Mouse (Mus musculus) kidney, postnatal 0 days (tissue): ENCODE data around the gene Uncx. TPM values are rescaled to one million over a fixed set of nuclear protein-coding genes. Genes with fewer than 3 reads are reported as not detected.

Experiments used
- ATAC-seq: fragments of 200-750 bp; cut with Nextera tagmentation; replicated peaks from 2 replicates; pipeline ENCODE4 v1.8.0; 2017; ENCODE audit warnings: low read depth, moderate number of reproducible peaks, moderate TSS enrichment, moderate library complexity; ENCODE audit not compliant: low FRiP score
- DNase-seq: peaks from one replicate; pipeline ENCODE4 v3.0.0-alpha.2; 2016; ENCODE audit warnings: low spot score
- H3K27ac ChIP-seq: fragments of 300-500 bp; sonication (generic); 2 replicates; pipeline ENCODE4 v1.5.1; 2014; ENCODE audit warnings: mild to moderate bottlenecking
- H3K27me3 ChIP-seq: fragments of 300-500 bp; sonication (generic); 2 replicates; pipeline ENCODE4 v1.6.1; 2014; ENCODE audit warnings: low read length, mixed read lengths; ENCODE audit not compliant: insufficient read depth
- H3K36me3 ChIP-seq: fragments of 300-500 bp; sonication (generic); 2 replicates; pipeline ENCODE4 v1.6.1; 2014; ENCODE audit warnings: low read length, mixed read lengths; ENCODE audit not compliant: insufficient read depth
- H3K4me1 ChIP-seq: fragments of 300-500 bp; sonication (generic); replicated peaks from 2 replicates; pipeline ENCODE4 v1.6.1; 2014; ENCODE audit warnings: antibody characterized with exemption, low read length, mixed read lengths; ENCODE audit not compliant: insufficient read depth
- H3K4me2 ChIP-seq: fragments of 300-500 bp; sonication (generic); 2 replicates; pipeline ENCODE4 v1.6.1; 2014; ENCODE audit warnings: mild to moderate bottlenecking, low read length, moderate library complexity, mixed read lengths
- H3K4me3 ChIP-seq: fragments of 300-500 bp; sonication (generic); replicated peaks from 2 replicates; pipeline ENCODE4 v1.5.1; 2014; ENCODE audit warnings: low read depth, low read length
- H3K9ac ChIP-seq: fragments of 300-500 bp; sonication (generic); 2 replicates; pipeline ENCODE4 v1.6.1; 2014; ENCODE audit warnings: low read depth, low read length
- H3K9me3 ChIP-seq: fragments of 300-500 bp; sonication (generic); replicated peaks from 2 replicates; pipeline ENCODE4 v1.6.1; 2016; ENCODE audit warnings: low read length, inconsistent platforms, mixed read lengths
- CTCF ChIP-seq: IDR thresholded peaks from 2 replicates; pipeline ENCODE4 v1.5.1; 2016; ENCODE audit warnings: antibody characterized with exemption, low read depth, mild to moderate bottlenecking, moderate library complexity
- WGBS: fragments of 180-500 bp; shearing (Covaris S2); extraction: QIAGEN DNeasy Blood & Tissue Kit; methylation state at CpG from one replicate; pipeline ENCODE4 v1.1.7; 2014; 5-methylcytosine and 5-hydroxymethylcytosine counted together
- polyA plus RNA-seq: library from polyadenylated mRNA; unstranded; fragments of >200 nt; fragmentation: Nextera tagmentation; extraction: Ambion mirVana; gene quantifications from 2 replicates; pipeline ENCODE4 v1.2.1, GENCODE M21; 2015

Gene Uncx
- polyA plus RNA-seq, 1 experiment from 2014 or later = 50.9 TPM

GRCm38 (mm10) chr5:139566640-139567399 lies 23.5 kb downstream of the Uncx start:
- DNase-seq (peak; percentile 14), ATAC-seq (no peak)
- H3K4me2 ChIP-seq = no peak overlapping the region
- H3K36me3 ChIP-seq = no peaks in the 10 kb centered on the region
- peak; percentile 42 for TF ChIP-seq CTCF
- no peaks in the 10 kb centered on the region for H3K27me3 ChIP-seq
- H3K4me1 ChIP-seq = no peaks in the 10 kb centered on the region
- no peak overlapping the region for H3K9ac ChIP-seq
- no peak overlapping the region for H3K4me3 ChIP-seq
- no peaks in the 10 kb centered on the region for H3K9me3 ChIP-seq
- H3K27ac ChIP-seq = no peak overlapping the region
- 75% methylated on average over 6 of the region's 6 CpGs for WGBS

- DNase-seq (peak; percentile 82), ATAC-seq (peak; percentile 19; the same call in 1 of the 2 replicates)
- 13% methylated on average over 2 of the region's 2 CpGs for WGBS
- H3K27me3 ChIP-seq = no peaks in the 10 kb centered on the region
- no peak overlapping the region for H3K4me2 ChIP-seq
- H3K27ac ChIP-seq = no peak overlapping the region
- H3K36me3 ChIP-seq = no peaks in the 10 kb centered on the region
- no peak overlapping the region for H3K4me3 ChIP-seq
- TF ChIP-seq CTCF = no peak
- H3K9me3 ChIP-seq = no peaks in the 10 kb centered on the region
- no peak overlapping the region for H3K9ac ChIP-seq
- 0 out of 2 replicates have a peak, but pooled peaks cover 3% of the 10 kb centered on the region for H3K4me1 ChIP-seq
Observed at GRCm38 (mm10) chr5:139568079-139568478, 24.8 kb downstream of the Uncx start.

GRCm38 (mm10) chr5:139572526-139572925 lies 29.2 kb downstream of the Uncx start:
- WGBS = 4% methylated on average over 7 of the region's 7 CpGs
- DNase-seq (peak; percentile 93), ATAC-seq (peak; percentile 70; the same call in 1 of the 2 replicates)
- Histone ChIP-seq H3K4me3 (no peak overlapping the region), H3K4me1 (0 out of 2 replicates have a peak, but pooled peaks cover 3% of the 10 kb centered on the region), H3K27ac (0 out of 2 replicates have a peak overlapping the region, but pooled peaks have one; percentile 14), H3K36me3 (no peaks in the 10 kb centered on the region), H3K9ac (no peak overlapping the region), H3K9me3 (no peaks in the 10 kb centered on the region), H3K4me2 (no peak overlapping the region), H3K27me3 (no peaks in the 10 kb centered on the region)
- no peak for TF ChIP-seq CTCF

- Histone ChIP-seq H3K4me2 (no peak overlapping the region), H3K36me3 (no peaks in the 10 kb centered on the region), H3K27me3 (no peaks in the 10 kb centered on the region), H3K4me3 (no peak overlapping the region), H3K9me3 (no peaks in the 10 kb centered on the region), H3K9ac (no peak overlapping the region), H3K27ac (no peak overlapping the region), H3K4me1 (0 out of 2 replicates have a peak, but pooled peaks cover 3% of the 10 kb centered on the region)
- DNase-seq = no peak
- TF ChIP-seq CTCF = no peak
- ATAC-seq = no peak
- 64% methylated on average over 7 of the region's 7 CpGs for WGBS
Observed at GRCm38 (mm10) chr5:139573606-139574311, 30.5 kb downstream of the Uncx start.

GRCm38 (mm10) chr5:139575054-139575453 lies 31.8 kb downstream of the Uncx start:
- H3K4me1 ChIP-seq = 0 out of 2 replicates have a peak, but pooled peaks cover 3% of the 10 kb centered on the region
- peaks cover 1% of the 10 kb centered on the region; the same call in 1 of the 2 replicates for H3K27me3 ChIP-seq
- DNase-seq (no peak), ATAC-seq (no peak)
- TF ChIP-seq CTCF = no peak
- WGBS = 52% methylated on average over 9 of the region's 9 CpGs
- H3K27ac ChIP-seq = no peak overlapping the region
- no peaks in the 10 kb centered on the region for H3K36me3 ChIP-seq
- no peaks in the 10 kb centered on the region for H3K9me3 ChIP-seq
- no peak overlapping the region for H3K4me3 ChIP-seq
- no peak overlapping the region for H3K4me2 ChIP-seq
- no peak overlapping the region for H3K9ac ChIP-seq

- H3K4me2 ChIP-seq = 0 out of 2 replicates have a peak overlapping the region, but pooled peaks have one; percentile 10
- H3K9me3 ChIP-seq = no peaks in the 10 kb centered on the region
- no peaks in the 10 kb centered on the region for H3K36me3 ChIP-seq
- TF ChIP-seq CTCF = no peak
- ATAC-seq (no peak), DNase-seq (no peak)
- 32% methylated on average over 27 of the region's 27 CpGs for WGBS
- no peak overlapping the region for H3K27ac ChIP-seq
- H3K4me1 ChIP-seq = peaks cover 4% of the 10 kb centered on the region; the same call in 1 of the 2 replicates
- no peak overlapping the region for H3K4me3 ChIP-seq
- 0 out of 2 replicates have a peak overlapping the region, but pooled peaks have one; percentile 18 for H3K9ac ChIP-seq
- peaks cover 24% of the 10 kb centered on the region for H3K27me3 ChIP-seq
Observed at GRCm38 (mm10) chr5:139580171-139580743, 37.0 kb downstream of the Uncx start.
